Mouse (Mus musculus): Measurements from ENCODE around the gene Tmem254c. TPM values are rescaled to one million over a fixed set of nuclear protein-coding genes. Genes with fewer than 3 reads are reported as not detected.
"Not testable (repeated sequence)": the region's sequence is repeated elsewhere in the genome, so short reads cannot be mapped to it uniquely, and the experiment has no call there.

The Tmem254c gene
- polyA plus RNA-seq, 1 experiment from 2014 or later: 23.7 TPM

DNA sequence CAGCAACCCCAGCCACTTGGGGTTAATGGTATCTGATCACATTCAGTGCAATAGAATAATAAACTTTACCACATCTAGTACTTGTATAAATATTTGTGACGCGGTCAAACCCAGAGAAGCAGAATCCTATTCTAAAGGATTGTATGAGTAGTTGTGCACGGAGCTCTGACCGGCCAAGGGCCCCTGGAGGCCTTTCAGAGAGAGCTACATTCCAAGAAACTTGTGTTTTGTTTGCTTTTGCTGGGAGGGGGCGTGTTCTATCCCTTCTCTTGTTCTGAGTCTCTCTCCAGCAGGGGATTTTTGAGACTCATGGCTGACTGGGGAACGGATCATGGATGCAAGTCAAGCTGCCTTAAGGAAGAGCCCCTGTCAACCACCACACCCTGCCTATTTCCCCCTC is 31.7 kb downstream of the Tmem254c start:
- H3K4me2 ChIP-seq; H3K36me3 ChIP-seq; H3K4me1 ChIP-seq (replicated peaks); H3K27me3 ChIP-seq; H3K4me3 ChIP-seq; ATAC-seq (ENCODE audit: low read depth); H3K27ac ChIP-seq (replicated peaks); H3K9ac ChIP-seq; H3K9me3 ChIP-seq: not testable (repeated sequence)
- WGBS: no CpG with 5 or more reads among the region's 6 CpGs

DNA sequence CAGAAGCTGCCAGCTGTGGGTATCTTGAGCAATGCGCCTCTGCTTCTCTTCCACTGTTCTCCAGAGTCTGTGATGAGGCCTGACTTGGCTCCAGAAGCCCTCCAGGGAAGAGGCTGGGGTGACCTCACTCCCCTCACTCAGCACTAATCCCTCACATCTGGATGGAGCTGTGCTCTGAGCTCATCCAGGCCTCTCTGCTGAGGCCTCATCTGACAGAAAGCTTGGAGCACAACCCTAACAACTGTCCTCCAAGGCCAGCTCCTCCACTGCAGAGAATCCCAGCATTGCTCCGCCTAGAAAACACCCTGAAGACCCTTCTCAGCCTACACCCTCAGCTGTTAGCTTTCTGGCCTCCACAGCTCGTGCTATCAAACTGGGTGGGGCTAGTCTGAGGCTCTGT is 32.8 kb downstream of the Tmem254c start:
- H3K4me1 ChIP-seq (replicated peaks); H3K9me3 ChIP-seq; H3K27me3 ChIP-seq; H3K9ac ChIP-seq; H3K27ac ChIP-seq (replicated peaks); H3K4me2 ChIP-seq; ATAC-seq (ENCODE audit: low read depth); H3K4me3 ChIP-seq; H3K36me3 ChIP-seq: not testable (repeated sequence)
- WGBS: no CpG with 5 or more reads among the region's 3 CpGs

DNA sequence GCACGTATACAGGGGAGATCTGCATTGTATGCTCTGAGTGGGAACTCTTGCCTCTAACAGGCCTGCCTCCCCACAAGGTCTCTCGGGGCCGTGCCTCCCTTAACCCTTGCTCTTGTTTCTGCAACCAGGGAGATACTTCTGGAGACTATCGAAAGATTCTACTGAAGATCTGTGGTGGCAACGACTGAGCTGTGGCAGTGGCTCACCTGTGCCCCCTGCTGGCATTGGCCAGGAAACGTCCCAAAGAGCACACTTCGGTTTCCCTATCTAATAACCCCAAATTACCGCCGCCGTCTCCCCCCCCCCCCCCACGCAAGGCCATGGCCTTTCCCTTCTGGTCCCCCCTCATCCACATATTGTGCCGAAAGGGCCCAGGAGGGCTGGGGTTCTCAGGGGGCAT is 41.5 kb downstream of the Tmem254c start:
- H3K9me3 ChIP-seq; H3K9ac ChIP-seq; H3K4me1 ChIP-seq (replicated peaks); H3K27me3 ChIP-seq; H3K4me2 ChIP-seq; H3K27ac ChIP-seq (replicated peaks); H3K36me3 ChIP-seq; H3K4me3 ChIP-seq; ATAC-seq (ENCODE audit: low read depth): not testable (repeated sequence)
- no CpG with 5 or more reads among the region's 12 CpGs for WGBS

DNA sequence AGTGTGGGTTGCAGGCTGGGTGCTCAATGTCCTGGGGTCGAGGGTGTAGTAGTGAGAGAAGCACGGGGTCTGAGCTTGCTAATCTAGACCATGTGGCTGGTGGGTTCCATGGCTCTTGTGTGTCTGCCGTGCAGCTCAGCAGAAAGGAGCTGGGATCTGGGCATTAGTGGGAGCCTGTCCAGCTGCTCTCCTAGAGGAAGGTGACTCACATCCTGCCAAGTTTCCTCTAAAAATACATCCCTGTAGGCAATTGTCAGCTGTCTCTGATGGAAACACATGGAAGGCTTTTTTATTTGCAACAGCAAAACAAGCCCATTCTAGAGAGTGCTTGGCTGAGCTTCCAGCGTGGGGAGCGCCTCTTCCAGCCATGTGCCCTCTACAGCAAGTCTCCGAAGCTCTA is 44.3 kb downstream of the Tmem254c start:
- H3K27ac ChIP-seq (replicated peaks); ATAC-seq (ENCODE audit: low read depth); H3K27me3 ChIP-seq; H3K4me3 ChIP-seq; H3K9ac ChIP-seq; H3K9me3 ChIP-seq; H3K4me1 ChIP-seq (replicated peaks); H3K36me3 ChIP-seq; H3K4me2 ChIP-seq: not testable (repeated sequence)
- no CpG with 5 or more reads among the region's 6 CpGs for WGBS

DNA sequence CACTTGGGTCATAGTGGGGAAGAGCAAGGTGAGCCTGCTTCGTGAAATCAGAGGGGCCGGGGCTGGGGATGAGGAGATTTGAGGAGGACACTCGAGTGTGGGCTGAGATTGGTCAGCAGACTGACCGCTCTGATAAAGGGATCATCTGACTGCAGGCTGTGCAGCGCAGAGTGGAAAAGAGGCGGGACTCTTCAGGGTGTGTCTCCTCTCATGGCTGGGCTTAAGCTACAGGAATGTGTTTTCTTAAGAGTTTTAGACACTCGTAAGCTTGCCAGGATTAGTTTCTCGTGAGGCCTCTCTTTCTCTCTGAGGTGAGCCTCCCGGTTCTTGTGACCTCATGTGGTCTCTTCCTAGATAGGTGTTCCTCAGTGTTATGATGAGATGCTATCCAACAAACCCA is 45.6 kb downstream of the Tmem254c start:
- H3K27me3 ChIP-seq; H3K36me3 ChIP-seq; ATAC-seq (ENCODE audit: low read depth); H3K9me3 ChIP-seq; H3K4me3 ChIP-seq; H3K4me2 ChIP-seq; H3K27ac ChIP-seq (replicated peaks); H3K9ac ChIP-seq; H3K4me1 ChIP-seq (replicated peaks): not testable (repeated sequence)
- no CpG with 5 or more reads among the region's 9 CpGs for WGBS

DNA sequence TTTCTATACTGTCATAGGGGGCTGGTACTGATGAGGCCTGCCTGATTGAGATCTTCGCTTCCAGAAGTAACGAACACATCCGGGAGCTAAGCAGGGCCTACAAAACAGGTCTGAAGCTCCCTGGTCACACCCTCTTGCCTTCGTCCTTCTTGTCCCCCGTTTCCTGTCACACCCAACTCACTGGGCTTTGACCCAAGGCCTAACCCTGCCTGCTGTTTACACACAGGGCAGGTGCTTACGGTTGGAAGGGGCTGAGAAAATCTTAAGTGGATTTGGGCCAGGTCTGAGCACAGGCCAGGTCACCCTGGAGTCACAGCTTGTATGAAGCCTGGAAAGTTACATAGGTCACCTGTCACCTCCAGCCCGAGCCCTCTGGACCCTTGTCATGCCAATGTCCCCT is 50.7 kb downstream of the Tmem254c start:
- ATAC-seq (ENCODE audit: low read depth); H3K4me1 ChIP-seq (replicated peaks); H3K27me3 ChIP-seq; H3K27ac ChIP-seq (replicated peaks); H3K36me3 ChIP-seq; H3K4me3 ChIP-seq; H3K9me3 ChIP-seq; H3K4me2 ChIP-seq; H3K9ac ChIP-seq: not testable (repeated sequence)
- WGBS: no CpG with 5 or more reads among the region's 7 CpGs

Other genes with a start within 250 kb of the Tmem254c start
- 3.1 and 3.7 TPM in 2 replicates for gene Anxa11, start 225.2 kb downstream of the Tmem254c start, polyA plus RNA-seq (2015; fragmentation: Nextera tagmentation; extraction: Ambion mirVana)
- gene Plac9a, start 164.3 kb downstream of the Tmem254c start, polyA plus RNA-seq (2015; fragmentation: Nextera tagmentation; extraction: Ambion mirVana): not detected in 2 replicates
- 2.4 and 3.9 TPM in 2 replicates for gene Tmem254a, start 139.7 kb downstream of the Tmem254c start, polyA plus RNA-seq (2015; fragmentation: Nextera tagmentation; extraction: Ambion mirVana)
- gene Cphx1, start 129.1 kb downstream of the Tmem254c start, polyA plus RNA-seq (2015; fragmentation: Nextera tagmentation; extraction: Ambion mirVana): not detected in 2 replicates
- gene Duxbl1, start 88.8 kb downstream of the Tmem254c start, polyA plus RNA-seq (2015; fragmentation: Nextera tagmentation; extraction: Ambion mirVana): 3.0 and 3.1 TPM in 2 replicates
- 4.2 and 6.8 TPM in 2 replicates for gene Gm9780, start 24.6 kb downstream of the Tmem254c start, polyA plus RNA-seq (2015; fragmentation: Nextera tagmentation; extraction: Ambion mirVana)
- gene Cphx2, start 14.2 kb upstream of the Tmem254c start, polyA plus RNA-seq (2015; fragmentation: Nextera tagmentation; extraction: Ambion mirVana): not detected in 2 replicates
- gene Cphx3, start 14.9 kb upstream of the Tmem254c start, polyA plus RNA-seq (2015; fragmentation: Nextera tagmentation; extraction: Ambion mirVana): not detected in 2 replicates
- 0.59 TPM in 1 of 2 replicates, not detected in the other for gene Duxbl2, start 51.0 kb upstream of the Tmem254c start, polyA plus RNA-seq (2015; fragmentation: Nextera tagmentation; extraction: Ambion mirVana)
- 2.7 and 4.1 TPM in 2 replicates for gene Plac9b, start 115.1 kb upstream of the Tmem254c start, polyA plus RNA-seq (2015; fragmentation: Nextera tagmentation; extraction: Ambion mirVana)
- gene Tmem254b, start 139.7 kb upstream of the Tmem254c start, polyA plus RNA-seq (2015; fragmentation: Nextera tagmentation; extraction: Ambion mirVana): 20.7 and 23.4 TPM in 2 replicates
- 3.8 and 4.4 TPM in 2 replicates for gene Duxbl3, start 190.6 kb upstream of the Tmem254c start, polyA plus RNA-seq (2015; fragmentation: Nextera tagmentation; extraction: Ambion mirVana)